Mouse (Mus musculus): ENCODE results near the gene 1700022I11Rik. TPM values are rescaled to one million over a fixed set of nuclear protein-coding genes. Genes with fewer than 3 reads are reported as not detected.

1700022I11Rik gene
- 0.39 and 0.56 TPM in 2 replicates for polyA plus RNA-seq (2015; fragmentation: Nextera tagmentation; extraction: Ambion mirVana)

GRCm38 (mm10) chr4:42969304-42969703 is at the start of gene 1700022I11Rik:
TSS of gene 1700022I11Rik (plus strand) at chr4:42969604.
- 82% methylated on average over 4 of the region's 4 CpGs for WGBS

GRCm38 (mm10) chr4:42920726-42921125 is 48.7 kb upstream of the 1700022I11Rik start:
- no peak overlapping the region for H3K4me3 ChIP-seq
- H3K27me3 ChIP-seq: peaks cover 42% of the 10 kb centered on the region
- no peaks in the 10 kb centered on the region for H3K9me3 ChIP-seq
- peaks cover 4% of the 10 kb centered on the region; the same call in 1 of the 2 replicates for H3K4me1 ChIP-seq
- no peaks in the 10 kb centered on the region for H3K36me3 ChIP-seq
- ATAC-seq (ENCODE audit: borderline replicate concordance, extremely low read depth, low FRiP score, low TSS enrichment): no peak
- WGBS: 39% methylated on average over 9 of the region's 9 CpGs
- no peak overlapping the region for H3K4me2 ChIP-seq
- no peak overlapping the region for H3K9ac ChIP-seq
- H3K27ac ChIP-seq: no peak overlapping the region

More at GRCm38 (mm10) chr4:42969304-42969703, at the start of gene 1700022I11Rik:
- Histone ChIP-seq H3K9me3 (no peaks in the 10 kb centered on the region), H3K27me3 (peaks cover 4% of the 10 kb centered on the region; the same call in 1 of the 2 replicates), H3K4me1 (no peaks in the 10 kb centered on the region), H3K9ac (no peak within 1 kb of the TSS), H3K4me3 (no peak within 1 kb of the TSS), H3K27ac (no peak within 1 kb of the TSS), H3K36me3 (no peaks in the 10 kb centered on the region), H3K4me2 (no peak within 1 kb of the TSS)
- ATAC-seq (ENCODE audit: borderline replicate concordance, extremely low read depth, low FRiP score, low TSS enrichment): no peak

GRCm38 (mm10) chr4:42921536-42921935 is 47.9 kb upstream of the 1700022I11Rik start:
- no peaks in the 10 kb centered on the region for H3K36me3 ChIP-seq
- no peak overlapping the region for H3K9ac ChIP-seq
- H3K9me3 ChIP-seq: no peaks in the 10 kb centered on the region
- H3K4me2 ChIP-seq: no peak overlapping the region
- H3K27me3 ChIP-seq: peaks cover 34% of the 10 kb centered on the region
- H3K27ac ChIP-seq: no peak overlapping the region
- no peak overlapping the region for H3K4me3 ChIP-seq
- ATAC-seq (ENCODE audit: borderline replicate concordance, extremely low read depth, low FRiP score, low TSS enrichment): no peak
- peaks cover 2% of the 10 kb centered on the region; the same call in 1 of the 2 replicates for H3K4me1 ChIP-seq
- 69% methylated on average over 2 of the region's 2 CpGs for WGBS

GRCm38 (mm10) chr4:42922056-42922455 is 47.3 kb upstream of the 1700022I11Rik start:
- Histone ChIP-seq H3K4me3 (no peak overlapping the region), H3K27me3 (peaks cover 29% of the 10 kb centered on the region), H3K27ac (no peak overlapping the region), H3K4me1 (no peaks in the 10 kb centered on the region; the same call in 1 of the 2 replicates), H3K9me3 (no peaks in the 10 kb centered on the region), H3K4me2 (no peak overlapping the region), H3K9ac (no peak overlapping the region), H3K36me3 (no peaks in the 10 kb centered on the region)
- 64% methylated on average over 6 of the region's 6 CpGs for WGBS
- no peak for ATAC-seq (ENCODE audit: borderline replicate concordance, extremely low read depth, low FRiP score, low TSS enrichment)

GRCm38 (mm10) chr4:42922461-42922860 is 46.9 kb upstream of the 1700022I11Rik start:
- no peak for ATAC-seq (ENCODE audit: borderline replicate concordance, extremely low read depth, low FRiP score, low TSS enrichment)
- H3K4me3 ChIP-seq: no peak overlapping the region
- 84% methylated on average over 8 of the region's 8 CpGs for WGBS

GRCm38 (mm10) chr4:42924095-42924710 is 45.2 kb upstream of the 1700022I11Rik start:
- 69% methylated on average over 13 of the region's 13 CpGs for WGBS
- Histone ChIP-seq H3K27me3 (peaks cover 8% of the 10 kb centered on the region; the same call in 1 of the 2 replicates), H3K27ac (no peak overlapping the region), H3K4me2 (no peak overlapping the region), H3K36me3 (no peaks in the 10 kb centered on the region), H3K9me3 (no peaks in the 10 kb centered on the region), H3K4me3 (no peak overlapping the region), H3K9ac (no peak overlapping the region), H3K4me1 (no peaks in the 10 kb centered on the region; the same call in 1 of the 2 replicates)
- ATAC-seq (ENCODE audit: borderline replicate concordance, extremely low read depth, low FRiP score, low TSS enrichment): no peak

More at GRCm38 (mm10) chr4:42922461-42922860, 46.9 kb upstream of the 1700022I11Rik start:
- Histone ChIP-seq H3K9ac (no peak overlapping the region), H3K27me3 (peaks cover 25% of the 10 kb centered on the region), H3K9me3 (no peaks in the 10 kb centered on the region), H3K27ac (no peak overlapping the region), H3K4me2 (no peak overlapping the region), H3K4me1 (no peaks in the 10 kb centered on the region; the same call in 1 of the 2 replicates), H3K36me3 (no peaks in the 10 kb centered on the region)

GRCm38 (mm10) chr4:42928209-42928608 is 41.2 kb upstream of the 1700022I11Rik start:
- no peaks in the 10 kb centered on the region for H3K4me1 ChIP-seq
- no peak overlapping the region for H3K27ac ChIP-seq
- no peaks in the 10 kb centered on the region for H3K36me3 ChIP-seq
- 80% methylated on average over 5 of the region's 5 CpGs for WGBS
- ATAC-seq (ENCODE audit: borderline replicate concordance, extremely low read depth, low FRiP score, low TSS enrichment): no peak
- no peak overlapping the region for H3K9ac ChIP-seq
- H3K27me3 ChIP-seq: peaks cover 5% of the 10 kb centered on the region; the same call in 1 of the 2 replicates
- H3K4me2 ChIP-seq: no peak overlapping the region
- no peaks in the 10 kb centered on the region for H3K9me3 ChIP-seq
- H3K4me3 ChIP-seq: no peak overlapping the region

- no peaks in the 10 kb centered on the region for H3K9me3 ChIP-seq
- no peaks in the 10 kb centered on the region for H3K36me3 ChIP-seq
- no peak overlapping the region for H3K9ac ChIP-seq
- no peak overlapping the region for H3K27ac ChIP-seq
- no peak overlapping the region for H3K4me2 ChIP-seq
- no peak overlapping the region for H3K4me3 ChIP-seq
- 84% methylated on average over 9 of the region's 9 CpGs for WGBS
- ATAC-seq (ENCODE audit: borderline replicate concordance, extremely low read depth, low FRiP score, low TSS enrichment): no peak
- 0 out of 2 replicates have a peak, but pooled peaks cover 4% of the 10 kb centered on the region for H3K4me1 ChIP-seq
- H3K27me3 ChIP-seq: peaks cover 7% of the 10 kb centered on the region; the same call in 1 of the 2 replicates
These were observed 40.5 kb upstream of the 1700022I11Rik start for GRCm38 (mm10) chr4:42928952-42929351.

- no peak overlapping the region for H3K4me3 ChIP-seq
- WGBS: 57% methylated on average over 8 of the region's 8 CpGs
- H3K36me3 ChIP-seq: no peaks in the 10 kb centered on the region
- H3K9ac ChIP-seq: no peak overlapping the region
- H3K4me2 ChIP-seq: no peak overlapping the region
- peaks cover 19% of the 10 kb centered on the region; the same call in 1 of the 2 replicates for H3K27me3 ChIP-seq
- ATAC-seq (ENCODE audit: borderline replicate concordance, extremely low read depth, low FRiP score, low TSS enrichment): no peak
- no peak overlapping the region for H3K27ac ChIP-seq
- H3K9me3 ChIP-seq: no peaks in the 10 kb centered on the region
- H3K4me1 ChIP-seq: 0 out of 2 replicates have a peak, but pooled peaks cover 4% of the 10 kb centered on the region
These were observed 37.0 kb upstream of the 1700022I11Rik start for GRCm38 (mm10) chr4:42932229-42932969.

- no peak overlapping the region for H3K27ac ChIP-seq
- H3K9me3 ChIP-seq: no peaks in the 10 kb centered on the region
- H3K4me1 ChIP-seq: 0 out of 2 replicates have a peak, but pooled peaks cover 4% of the 10 kb centered on the region
- H3K27me3 ChIP-seq: peaks cover 20% of the 10 kb centered on the region; the same call in 1 of the 2 replicates
- peak overlapping the region; percentile 44 for H3K4me2 ChIP-seq
- H3K36me3 ChIP-seq: no peaks in the 10 kb centered on the region
- peak overlapping the region; percentile 13; the same call in 1 of the 2 replicates for H3K4me3 ChIP-seq
- H3K9ac ChIP-seq: no peak overlapping the region
- ATAC-seq (ENCODE audit: borderline replicate concordance, extremely low read depth, low FRiP score, low TSS enrichment): peak; percentile 27; the same call in 1 of the 2 replicates
- WGBS: 4% methylated on average over 22 of the region's 22 CpGs
These were observed 35.8 kb upstream of the 1700022I11Rik start for GRCm38 (mm10) chr4:42933630-42934029.

GRCm38 (mm10) chr4:42941396-42941795 is 28.0 kb upstream of the 1700022I11Rik start:
- Histone ChIP-seq H3K27me3 (peaks cover 16% of the 10 kb centered on the region; the same call in 1 of the 2 replicates), H3K4me1 (no peaks in the 10 kb centered on the region), H3K36me3 (no peaks in the 10 kb centered on the region), H3K27ac (no peak overlapping the region), H3K4me3 (no peak overlapping the region), H3K9ac (no peak overlapping the region), H3K9me3 (no peaks in the 10 kb centered on the region), H3K4me2 (no peak overlapping the region)
- no peak for ATAC-seq (ENCODE audit: borderline replicate concordance, extremely low read depth, low FRiP score, low TSS enrichment)
- 77% methylated on average over 7 of the region's 7 CpGs for WGBS

- no peak for ATAC-seq (ENCODE audit: borderline replicate concordance, extremely low read depth, low FRiP score, low TSS enrichment)
- H3K4me1 ChIP-seq: no peaks in the 10 kb centered on the region
- no peak overlapping the region for H3K9ac ChIP-seq
- no peak overlapping the region for H3K4me2 ChIP-seq
- H3K36me3 ChIP-seq: no peaks in the 10 kb centered on the region
- H3K27me3 ChIP-seq: peaks cover 30% of the 10 kb centered on the region
- no peaks in the 10 kb centered on the region for H3K9me3 ChIP-seq
- no peak overlapping the region for H3K27ac ChIP-seq
- 55% methylated on average over 5 of the region's 5 CpGs for WGBS
- H3K4me3 ChIP-seq: no peak overlapping the region
These were observed 26.1 kb upstream of the 1700022I11Rik start for GRCm38 (mm10) chr4:42943341-42943740.
